In genomic region chr7:5056651-5057263, GRCm38 (mm10) we compare ENCODE assay signal across 9 mouse cellular contexts. TPM values are rescaled to one million over a fixed set of nuclear protein-coding genes. Genes with fewer than 3 reads are reported as not detected.
DNase-seq lines count a peak whose midpoint lies in the region; ATAC-seq and TF ChIP-seq lines count a peak whose summit lies in the region.
"Had no signal": no experiment of that assay in that cellular context is flagged by ENCODE, and none has a peak within 500 bp of the region (broad histone marks: within the 10 kb centered on the region; RNA-seq: fewer than 3 reads in every experiment).

No protein-coding gene starts in this region.

- no peaks in the 10 kb centered on the region for H3K9me3 ChIP-seq in heart, postnatal 0 days (replicated peaks; ENCODE audit: control insufficient read depth, low read length)
- no peaks in the 10 kb centered on the region for H3K9me3 ChIP-seq in forebrain, postnatal 0 days (ENCODE audit: low read length)
- peaks cover 5% of the 10 kb centered on the region; the same call in 1 of the 2 replicates for H3K9me3 ChIP-seq in limb, embryonic 11.5 days (ENCODE audit: control insufficient read depth, low read length)

- 2% methylated on average over 52 of the region's 55 CpGs for WGBS in heart, postnatal 0 days
- WGBS in heart, adult 2 months = 4% methylated on average over 53 of the region's 55 CpGs
- 4% methylated on average over 53 of the region's 55 CpGs for WGBS in forebrain, postnatal 0 days
- WGBS in limb, embryonic 11.5 days = 3% methylated on average over 53 of the region's 55 CpGs

- peak overlapping the region; percentile 21; the same call in 1 of the 2 replicates for H3K9ac ChIP-seq in heart, postnatal 0 days (replicated peaks; ENCODE audit: low read depth, low read length)
- no peak overlapping the region for H3K9ac ChIP-seq in heart, adult 2 months (ENCODE audit: low read depth, low read length)
- peak overlapping the region; percentile 95 for H3K9ac ChIP-seq in forebrain, postnatal 0 days
- H3K9ac ChIP-seq in limb, embryonic 11.5 days (ENCODE audit: low read length) = peak overlapping the region; percentile 72

- peak overlapping the region; percentile 33 for H3K4me3 ChIP-seq in heart, postnatal 0 days (ENCODE audit: low read depth, low read length)
- no peak overlapping the region for H3K4me3 ChIP-seq in heart, adult 2 months
- H3K4me3 ChIP-seq in forebrain, postnatal 0 days (ENCODE audit: low read depth, low read length) = peak overlapping the region; percentile 65
- H3K4me3 ChIP-seq in limb, embryonic 11.5 days (ENCODE audit: low read depth, low read length) = peak overlapping the region; percentile 52

- no peak for DNase-seq in heart, postnatal 0 days (ENCODE audit: low spot score)
- DNase-seq in heart, adult 2 months = no peak
- DNase-seq in cerebellum, adult 8-10 months = peak; percentile 66
- peak; percentile 87 for DNase-seq in forebrain, postnatal 0 days
- peak; percentile 65 for DNase-seq in limb, embryonic 11.5 days (ENCODE audit: low spot score)
- DNase-seq in retina, embryonic 14.5 days (ENCODE audit: low spot score) = peak; percentile 30
- DNase-seq in adrenal gland, postnatal 36 days = no peak
- no peak for DNase-seq in adrenal gland, adult 8-10 months

- intact Hi-C loops in heart, adult 2 months (cut with DNase I) = no loop called here

- peak overlapping the region; percentile 55 for H3K4me2 ChIP-seq in heart, postnatal 0 days (ENCODE audit: low read depth, low read length)
- peak overlapping the region; percentile 73 for H3K4me2 ChIP-seq in forebrain, postnatal 0 days (ENCODE audit: low read depth)
- peak overlapping the region; percentile 74 for H3K4me2 ChIP-seq in limb, embryonic 11.5 days (ENCODE audit: low read depth, severe bottlenecking)

- no peak for ATAC-seq in heart, postnatal 0 days (ENCODE audit: insufficient read depth, low read depth)
- ATAC-seq in forebrain, postnatal 0 days = peak; percentile 18
- ATAC-seq in limb, embryonic 11.5 days (ENCODE audit: insufficient number of reproducible peaks, low FRiP score, low TSS enrichment, low read depth) = no peak
- ATAC-seq: Patski had no signal

- no peak for TF ChIP-seq POLR2A in heart, adult 2 months (IDR thresholded peaks at IDR 0.05; ENCODE audit: insufficient read depth, low read depth, low read length)

- H3K27ac ChIP-seq in heart, postnatal 0 days (ENCODE audit: low read depth) = no peak overlapping the region
- no peak overlapping the region for H3K27ac ChIP-seq in heart, adult 2 months
- H3K27ac ChIP-seq in forebrain, postnatal 0 days (ENCODE audit: low read depth, low read length) = peak overlapping the region; percentile 77
- no peak overlapping the region for H3K27ac ChIP-seq in limb, embryonic 11.5 days (replicated peaks; ENCODE audit: low read depth, low read length)

- TF ChIP-seq EP300 in heart, postnatal 0 days (IDR thresholded peaks at IDR 0.05; ENCODE audit: low read depth) = no peak
- no peak for TF ChIP-seq EP300 in heart, adult 2 months (IDR thresholded peaks at IDR 0.05; ENCODE audit: insufficient read depth, low read depth, low read length)

- peaks cover 65% of the 10 kb centered on the region for H3K27me3 ChIP-seq in heart, postnatal 0 days (ENCODE audit: control insufficient read depth, insufficient read depth, low read length)
- peaks cover 20% of the 10 kb centered on the region for H3K27me3 ChIP-seq in heart, adult 2 months (ENCODE audit: control insufficient read depth, insufficient read depth, low read length)
- H3K27me3 ChIP-seq in forebrain, postnatal 0 days (ENCODE audit: insufficient read depth, low read length) = peaks cover 8% of the 10 kb centered on the region
- H3K27me3 ChIP-seq in limb, embryonic 11.5 days (ENCODE audit: control insufficient read depth, insufficient read depth, low read length) = peaks cover 63% of the 10 kb centered on the region
- H3K27me3 ChIP-seq: Patski had no signal

- peaks cover 14% of the 10 kb centered on the region for H3K4me1 ChIP-seq in heart, postnatal 0 days (ENCODE audit: control insufficient read depth, insufficient read depth)
- peaks cover 3% of the 10 kb centered on the region for H3K4me1 ChIP-seq in heart, adult 2 months (ENCODE audit: control insufficient read depth, insufficient read depth, low read length)
- H3K4me1 ChIP-seq in forebrain, postnatal 0 days (ENCODE audit: insufficient read depth) = peaks cover 44% of the 10 kb centered on the region
- peaks cover 20% of the 10 kb centered on the region for H3K4me1 ChIP-seq in limb, embryonic 11.5 days (ENCODE audit: control insufficient read depth, insufficient read depth, low read length)

- H3K79me2 ChIP-seq in heart, adult 2 months (replicated peaks; ENCODE audit: control insufficient read depth, insufficient read depth, low read length) = no peaks in the 10 kb centered on the region

- no peaks in the 10 kb centered on the region for H3K36me3 ChIP-seq in heart, postnatal 0 days (replicated peaks; ENCODE audit: control insufficient read depth, insufficient read depth, low read length)
- no peaks in the 10 kb centered on the region for H3K36me3 ChIP-seq in heart, adult 2 months (ENCODE audit: control insufficient read depth, insufficient read depth, low read length)
- no peaks in the 10 kb centered on the region for H3K36me3 ChIP-seq in forebrain, postnatal 0 days (ENCODE audit: insufficient read depth)
- H3K36me3 ChIP-seq in limb, embryonic 11.5 days (ENCODE audit: control insufficient read depth, insufficient read depth, low read length) = no peaks in the 10 kb centered on the region

- no peak for TF ChIP-seq CTCF in heart, postnatal 0 days (IDR thresholded peaks at IDR 0.05; ENCODE audit: low read depth)
- TF ChIP-seq CTCF in heart, adult 2 months (IDR thresholded peaks at IDR 0.05) = no peak
- TF ChIP-seq CTCF in forebrain, postnatal 0 days (IDR thresholded peaks at IDR 0.05; ENCODE audit: low read depth) = no peak

RNA-seq across cellular contexts. Expression of gene U2af2, which starts 5.2 kb away (rescaled TPM):
- total RNA-seq in heart, postnatal 0 days (2014; rRNA removed; ENCODE audit: low replicate concordance) = 95.2 and 99.1 TPM in 2 replicates
- polyA plus RNA-seq in heart, postnatal 0 days (2015; fragmentation: Nextera tagmentation; extraction: Ambion mirVana) = 38.0 and 39.3 TPM in 2 replicates
- 10 to 100 TPM; 65.6 to 68.5 TPM for total RNA-seq in heart, adult 2 months (2021)
- polyA plus RNA-seq in heart, adult 2 months (2012; rRNA removed) = 84.4 and 118 TPM in 2 replicates
- total RNA-seq in forebrain, postnatal 0 days (2014; rRNA removed) = 179 and 184 TPM in 2 replicates
- polyA plus RNA-seq in forebrain, postnatal 0 days (2015; fragmentation: Nextera tagmentation; extraction: Ambion mirVana) = 92.7 and 101 TPM in 2 replicates
- polyA plus RNA-seq in limb, embryonic 11.5 days (2014; fragmentation: Nextera tagmentation; extraction: Ambion mirVana) = 193 and 203 TPM in 2 replicates
- total RNA-seq in adrenal gland, postnatal 36 days (2021) = 100 to 1,000 TPM; 143 to 180 TPM
- 100 to 1,000 TPM; 135 to 214 (median 168) TPM for total RNA-seq in adrenal gland, adult 8-10 months (2022)

RNA-seq across cellular contexts. Expression of gene Zfp580, which starts 5.4 kb away (rescaled TPM):
- total RNA-seq in heart, postnatal 0 days (2014; rRNA removed; ENCODE audit: low replicate concordance) = 15.0 TPM in 1 of 2 replicates, not detected in the other
- 14.7 and 16.6 TPM in 2 replicates for polyA plus RNA-seq in heart, postnatal 0 days (2015; fragmentation: Nextera tagmentation; extraction: Ambion mirVana)
- 1 to 10 TPM; 3.4 to 4.4 TPM for total RNA-seq in heart, adult 2 months (2021)
- 7.4 and 12.7 TPM in 2 replicates for polyA plus RNA-seq in heart, adult 2 months (2012; rRNA removed)
- total RNA-seq in forebrain, postnatal 0 days (2014; rRNA removed) = 26.2 and 42.1 TPM in 2 replicates
- polyA plus RNA-seq in forebrain, postnatal 0 days (2015; fragmentation: Nextera tagmentation; extraction: Ambion mirVana) = 132 and 135 TPM in 2 replicates
- polyA plus RNA-seq in limb, embryonic 11.5 days (2014; fragmentation: Nextera tagmentation; extraction: Ambion mirVana) = 31.8 and 32.9 TPM in 2 replicates
- total RNA-seq in adrenal gland, postnatal 36 days (2021) = 1 to 10 TPM; 6.4 to 9.3 TPM
- total RNA-seq in adrenal gland, adult 8-10 months (2022) = 1 to 10 TPM; 5.4 to 9.7 (median 8.5) TPM

RNA-seq across cellular contexts. Expression of gene Zfp784, which starts 18.5 kb away (rescaled TPM):
- 7.2 and 8.3 TPM in 2 replicates for total RNA-seq in heart, postnatal 0 days (2014; rRNA removed; ENCODE audit: low replicate concordance)
- 8.0 and 8.2 TPM in 2 replicates for polyA plus RNA-seq in heart, postnatal 0 days (2015; fragmentation: Nextera tagmentation; extraction: Ambion mirVana)
- total RNA-seq in heart, adult 2 months (2021) = 1 to 10 TPM; 5.0 to 5.6 TPM
- polyA plus RNA-seq in heart, adult 2 months (2012; rRNA removed) = 6.7 and 7.0 TPM in 2 replicates
- total RNA-seq in forebrain, postnatal 0 days (2014; rRNA removed) = 5.2 and 5.6 TPM in 2 replicates
- polyA plus RNA-seq in forebrain, postnatal 0 days (2015; fragmentation: Nextera tagmentation; extraction: Ambion mirVana) = 4.1 and 5.0 TPM in 2 replicates
- polyA plus RNA-seq in limb, embryonic 11.5 days (2014; fragmentation: Nextera tagmentation; extraction: Ambion mirVana) = 2.7 and 4.1 TPM in 2 replicates
- total RNA-seq in adrenal gland, postnatal 36 days (2021) = 1 to 10 TPM; 3.8 to 4.5 TPM
- 1 to 10 TPM; 4.3 to 7.8 (median 6.0) TPM for total RNA-seq in adrenal gland, adult 8-10 months (2022)

RNA-seq across cellular contexts. Expression of gene 4632433K11Rik, which starts 22.8 kb away (rescaled TPM):
- 0.99 TPM in 1 of 2 replicates, not detected in the other for total RNA-seq in heart, postnatal 0 days (2014; rRNA removed; ENCODE audit: low replicate concordance)
- not detected in 2 replicates for polyA plus RNA-seq in heart, postnatal 0 days (2015; fragmentation: Nextera tagmentation; extraction: Ambion mirVana)
- not detected for total RNA-seq in heart, adult 2 months (2021)
- polyA plus RNA-seq in heart, adult 2 months (2012; rRNA removed) = not detected in 2 replicates
- 0.24 TPM in 1 of 2 replicates, not detected in the other for total RNA-seq in forebrain, postnatal 0 days (2014; rRNA removed)
- not detected in 2 replicates for polyA plus RNA-seq in forebrain, postnatal 0 days (2015; fragmentation: Nextera tagmentation; extraction: Ambion mirVana)
- not detected in 2 replicates for polyA plus RNA-seq in limb, embryonic 11.5 days (2014; fragmentation: Nextera tagmentation; extraction: Ambion mirVana)
- not detected for total RNA-seq in adrenal gland, postnatal 36 days (2021)
- under 1 TPM in 1 of 4 experiments, not detected in 3; 0.34 TPM for total RNA-seq in adrenal gland, adult 8-10 months (2022)
- polyA plus RNA-seq: Patski had no signal

RNA-seq across cellular contexts. Expression of gene Epn1, which starts 23.3 kb away (rescaled TPM):
- total RNA-seq in heart, postnatal 0 days (2014; rRNA removed; ENCODE audit: low replicate concordance) = 208 and 236 TPM in 2 replicates
- polyA plus RNA-seq in heart, postnatal 0 days (2015; fragmentation: Nextera tagmentation; extraction: Ambion mirVana) = 53.0 and 56.4 TPM in 2 replicates
- total RNA-seq in heart, adult 2 months (2021) = 100 to 1,000 TPM; 160 to 192 TPM
- 174 and 181 TPM in 2 replicates for polyA plus RNA-seq in heart, adult 2 months (2012; rRNA removed)
- 341 and 347 TPM in 2 replicates for total RNA-seq in forebrain, postnatal 0 days (2014; rRNA removed)
- polyA plus RNA-seq in forebrain, postnatal 0 days (2015; fragmentation: Nextera tagmentation; extraction: Ambion mirVana) = 126 and 127 TPM in 2 replicates
- polyA plus RNA-seq in limb, embryonic 11.5 days (2014; fragmentation: Nextera tagmentation; extraction: Ambion mirVana) = 60.1 and 62.2 TPM in 2 replicates
- total RNA-seq in adrenal gland, postnatal 36 days (2021) = 100 to 1,000 TPM; 146 to 155 TPM
- total RNA-seq in adrenal gland, adult 8-10 months (2022) = 100 to 1,000 TPM; 124 to 175 (median 142) TPM

Comparison
In these comparisons a context has a peak if more than half of its experiments do, and no peak if none do; other contexts are left out.
1. DNase-seq: peak in cerebellum, adult 8-10 months (single experiment), forebrain, postnatal 0 days (single experiment), limb, embryonic 11.5 days (single experiment) and retina, embryonic 14.5 days (single experiment); none in heart, postnatal 0 days (single experiment), heart, adult 2 months (0 of 2), adrenal gland, postnatal 36 days (0 of 2) and adrenal gland, adult 8-10 months (single experiment).
2. Peak in every context shown above with its lines, with median percentiles within 50 percentile points of each other: H3K4me2 ChIP-seq.